Mouse (Mus musculus) gastrocnemius, adult 2 months (tissue): ENCODE data around the gene Hlf. TPM values are rescaled to one million over a fixed set of nuclear protein-coding genes. Genes with fewer than 3 reads are reported as not detected.

ENCODE experiments used
- DNase-seq: peaks from one replicate; pipeline ENCODE4 v3.0.0; 2022
- H3K27ac ChIP-seq: fragments of 200-600 bp; 2 replicates; pipeline ENCODE4 v1.8.1; 2022; ENCODE audit warnings: mild to moderate bottlenecking
- H3K4me3 ChIP-seq: fragments of 200-600 bp; 2 replicates; pipeline ENCODE4 v1.8.1; 2022; ENCODE audit warnings: mild to moderate bottlenecking, moderate library complexity
- CTCF ChIP-seq: fragments of 200-600 bp; IDR thresholded peaks from 2 replicates; pipeline ENCODE4 v1.8.1; 2022; ENCODE audit warnings: antibody characterized with exemption, mild to moderate bottlenecking, moderate library complexity
- intact Hi-C: fragments of 180-260 bp; cut with DNase I; formaldehyde crosslinking; loops from one replicate; pipeline ENCODE4 v1.15.1; 2025
- long read RNA-seq, 2 experiments: library from polyadenylated mRNA; stranded (forward); transcript quantifications; one replicate each; pipeline ENCODE4 v2.0.0; 2021
- total RNA-seq, 2 experiments: library from RNA; stranded (reverse); gene quantifications; 2 replicates each; pipeline ENCODE4 v1.2.3; 2021

The Hlf gene
- total RNA-seq: 1 to 10 TPM; 3.7 to 8.3 TPM
- long read RNA-seq, experiment 1, full-length matches to known transcripts: 1 of 4 reads
- long read RNA-seq, experiment 1, partial matches to known transcripts: 0 of 4 reads
- long read RNA-seq, experiment 1, other reads (novel, unspliced or antisense): 3 of 4 reads
- long read RNA-seq, experiment 2, full-length matches to known transcripts: 3 of 5 reads
- long read RNA-seq, experiment 2, partial matches to known transcripts: 0 of 5 reads
- long read RNA-seq, experiment 2, other reads (novel, unspliced or antisense): 2 of 5 reads

- DNase-seq: peak; percentile 93
- Histone ChIP-seq H3K27ac (peak within 1 kb of the TSS; percentile 78), H3K4me3 (peak within 1 kb of the TSS; percentile 77)
- intact Hi-C loops: loop anchor here (1.0 to 2.0 kb wide), 3 partner anchors 28 to 74 kb away; no protein-coding TSS in a partner anchor
- peak; percentile 4; the same call in 1 of the 2 replicates for TF ChIP-seq CTCF
Measured at GRCm38 (mm10) chr11:90390817-90391173, at the start of gene Hlf. Hlf (minus strand) TSS chr11:90390895.

GRCm38 (mm10) chr11:90438768-90439167, 48.1 kb upstream of the Hlf start:
- DNase-seq: no peak
- intact Hi-C loops: no loop called here
- Histone ChIP-seq H3K4me3 (no peak overlapping the region), H3K27ac (no peak overlapping the region)
- no peak for TF ChIP-seq CTCF

- DNase-seq: no peak
Measured at GRCm38 (mm10) chr11:90425207-90425525, 34.5 kb upstream of the Hlf start.

GRCm38 (mm10) chr11:90424334-90425206, 33.9 kb upstream of the Hlf start:
- H3K4me3 ChIP-seq: no peak overlapping the region
- no peak overlapping the region for H3K27ac ChIP-seq
- DNase-seq: no peak
- TF ChIP-seq CTCF: no peak
- intact Hi-C loops: no loop called here

More at GRCm38 (mm10) chr11:90425207-90425525, 34.5 kb upstream of the Hlf start:
- no peak overlapping the region for H3K4me3 ChIP-seq
- intact Hi-C loops: no loop called here
- no peak overlapping the region for H3K27ac ChIP-seq
- no peak for TF ChIP-seq CTCF

- intact Hi-C loops: no loop called here
- DNase-seq: no peak
- Histone ChIP-seq H3K27ac (no peak overlapping the region), H3K4me3 (no peak overlapping the region)
- TF ChIP-seq CTCF: no peak
Measured at GRCm38 (mm10) chr11:90423896-90424295, 33.2 kb upstream of the Hlf start.

GRCm38 (mm10) chr11:90419706-90420105, 29.0 kb upstream of the Hlf start:
- intact Hi-C loops: no loop called here
- Histone ChIP-seq H3K4me3 (no peak overlapping the region), H3K27ac (no peak overlapping the region)
- no peak for TF ChIP-seq CTCF
- DNase-seq: no peak

GRCm38 (mm10) chr11:90417921-90418320, 27.2 kb upstream of the Hlf start:
- intact Hi-C loops: loop anchor here (1.0 kb wide), 1 partner anchor 28 kb away; the partner anchor contains the start of gene Hlf
- TF ChIP-seq CTCF: no peak
- peak overlapping the region; percentile 72 for H3K4me3 ChIP-seq
- DNase-seq: peak; percentile 100
- H3K27ac ChIP-seq: peak overlapping the region; percentile 90

- intact Hi-C loops: no loop called here
- Histone ChIP-seq H3K4me3 (no peak overlapping the region), H3K27ac (no peak overlapping the region)
- TF ChIP-seq CTCF: no peak
- DNase-seq: no peak
Measured at GRCm38 (mm10) chr11:90417011-90417410, 26.3 kb upstream of the Hlf start.

- Histone ChIP-seq H3K4me3 (no peak overlapping the region), H3K27ac (no peak overlapping the region)
- intact Hi-C loops: no loop called here
- no peak for TF ChIP-seq CTCF
- no peak for DNase-seq
Measured at GRCm38 (mm10) chr11:90398850-90399249, 8.2 kb upstream of the Hlf start.

- H3K27ac ChIP-seq: peak overlapping the region; percentile 78
- TF ChIP-seq CTCF: no peak
- H3K4me3 ChIP-seq: peak overlapping the region; percentile 77
- no peak for DNase-seq
- intact Hi-C loops: loop anchor here (2.0 kb wide), 2 partner anchors 29 to 75 kb away; no protein-coding TSS in a partner anchor
Measured at GRCm38 (mm10) chr11:90391271-90392185, 833 bp upstream of the Hlf start.

- H3K4me3 ChIP-seq: peak overlapping the region; percentile 77
- intact Hi-C loops: loop anchor here (1.0 to 2.0 kb wide), 3 partner anchors 27 to 73 kb away; no protein-coding TSS in a partner anchor
- peak overlapping the region; percentile 78 for H3K27ac ChIP-seq
- peak; percentile 29 for DNase-seq
- TF ChIP-seq CTCF: no peak
Measured at GRCm38 (mm10) chr11:90389902-90390816, 536 bp downstream of the Hlf start.
